Mouse (Mus musculus) neural tube, embryonic 14.5 days (tissue): Measurements from ENCODE around the gene Myh9. TPM values are rescaled to one million over a fixed set of nuclear protein-coding genes. Genes with fewer than 3 reads are reported as not detected.
A peak's percentile ranks its signal among the peaks of the same experiment; 100 is the strongest.

Experiments
- ATAC-seq: fragments of 200-750 bp; cut with Nextera tagmentation; 2 replicates; pipeline ENCODE4 v1.8.0; 2017; ENCODE audit warnings: low read depth, mild to moderate bottlenecking, moderate TSS enrichment, moderate library complexity
- H3K27ac ChIP-seq: fragments of 300-500 bp; sonication (generic); 2 replicates; pipeline ENCODE4 v1.5.1; 2014; ENCODE audit warnings: low read depth, mild to moderate bottlenecking, control low read depth, low read length, moderate library complexity, mixed read lengths
- H3K27me3 ChIP-seq: fragments of 300-500 bp; sonication (generic); 2 replicates; pipeline ENCODE4 v1.6.1; 2014; ENCODE audit warnings: low read length; ENCODE audit not compliant: control insufficient read depth, insufficient read depth
- H3K36me3 ChIP-seq: fragments of 300-500 bp; sonication (generic); 2 replicates; pipeline ENCODE4 v1.6.1; 2014; ENCODE audit warnings: low read length, mixed read lengths; ENCODE audit not compliant: control insufficient read depth, insufficient read depth
- H3K4me1 ChIP-seq: fragments of 300-500 bp; sonication (generic); 2 replicates; pipeline ENCODE4 v1.6.1; 2014; ENCODE audit warnings: low read length; ENCODE audit not compliant: control insufficient read depth, insufficient read depth
- H3K4me2 ChIP-seq: fragments of 300-500 bp; sonication (generic); 2 replicates; pipeline ENCODE4 v1.6.1; 2014; ENCODE audit warnings: mild to moderate bottlenecking, low read depth, low read length, control low read depth
- H3K4me3 ChIP-seq: fragments of 300-500 bp; sonication (generic); 2 replicates; pipeline ENCODE4 v1.5.1; 2014; ENCODE audit warnings: low read depth, low read length, control low read depth, mixed read lengths
- H3K9ac ChIP-seq: fragments of 300-500 bp; sonication (generic); replicated peaks from 2 replicates; pipeline ENCODE4 v1.6.1; 2014; ENCODE audit warnings: low read depth, mild to moderate bottlenecking, control low read depth, low read length, mixed read lengths
- H3K9me3 ChIP-seq: fragments of 300-500 bp; sonication (generic); 2 replicates; pipeline ENCODE4 v1.6.1; 2016; ENCODE audit warnings: low read length; ENCODE audit not compliant: control insufficient read depth
- WGBS: fragments of 180-500 bp; shearing (Covaris S2); extraction: QIAGEN DNeasy Blood & Tissue Kit; methylation state at CpG from one replicate; pipeline ENCODE4 v1.1.7; 2014; 5-methylcytosine and 5-hydroxymethylcytosine counted together
- polyA plus RNA-seq: library from polyadenylated mRNA; unstranded; fragments of >200 nt; fragmentation: Nextera tagmentation; extraction: Ambion mirVana; gene quantifications from 2 replicates; pipeline ENCODE4 v1.2.1, GENCODE M21; 2014

Myh9 gene
- polyA plus RNA-seq, 1 experiment from 2014 or later = 9.5 TPM

GRCm38 (mm10) chr15:77794138-77794907, 47.7 kb downstream of the Myh9 start:
- no peaks in the 10 kb centered on the region for H3K4me1 ChIP-seq
- H3K4me2 ChIP-seq = no peak overlapping the region
- no peaks in the 10 kb centered on the region for H3K9me3 ChIP-seq
- 89% methylated on average over 13 of the region's 13 CpGs for WGBS
- H3K27ac ChIP-seq = no peak overlapping the region
- no peak for ATAC-seq
- H3K9ac ChIP-seq = no peak overlapping the region
- peaks cover 18% of the 10 kb centered on the region for H3K36me3 ChIP-seq
- H3K27me3 ChIP-seq = no peaks in the 10 kb centered on the region
- H3K4me3 ChIP-seq = no peak overlapping the region

DNA sequence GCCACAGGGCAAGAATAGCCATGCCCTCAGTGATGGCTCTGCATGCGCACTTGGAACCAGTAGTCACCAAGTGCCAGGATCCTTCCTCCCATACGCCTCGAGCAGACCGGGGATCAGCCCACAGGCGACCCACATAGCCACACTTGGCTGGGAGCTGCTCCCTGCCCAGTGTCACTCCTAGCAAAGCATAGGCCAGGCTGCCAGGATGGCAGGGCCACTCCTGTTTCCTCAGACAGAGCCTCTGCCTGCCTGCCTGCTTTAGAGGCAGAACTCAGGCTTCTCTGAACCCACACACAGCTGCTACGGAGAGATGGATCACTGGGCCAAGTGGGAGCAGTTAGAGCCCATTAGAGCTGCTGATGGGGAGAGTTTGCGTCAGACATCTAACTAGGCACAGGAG, 48.4 kb downstream of the Myh9 start:
- Histone ChIP-seq H3K4me1 (no peaks in the 10 kb centered on the region), H3K9me3 (no peaks in the 10 kb centered on the region), H3K36me3 (peaks cover 21% of the 10 kb centered on the region), H3K4me3 (no peak overlapping the region), H3K4me2 (no peak overlapping the region), H3K27me3 (no peaks in the 10 kb centered on the region), H3K9ac (no peak overlapping the region), H3K27ac (peak overlapping the region; percentile 39; the same call in 1 of the 2 replicates)
- no peak for ATAC-seq
- WGBS = 84% methylated on average over 7 of the region's 7 CpGs

GRCm38 (mm10) chr15:77793094-77793493, 48.9 kb downstream of the Myh9 start:
- Histone ChIP-seq H3K27me3 (no peaks in the 10 kb centered on the region), H3K4me1 (no peaks in the 10 kb centered on the region), H3K9ac (no peak overlapping the region), H3K4me3 (no peak overlapping the region), H3K9me3 (no peaks in the 10 kb centered on the region), H3K36me3 (peaks cover 21% of the 10 kb centered on the region), H3K4me2 (no peak overlapping the region), H3K27ac (no peak overlapping the region; the same call in 1 of the 2 replicates)
- WGBS = 89% methylated on average over 4 of the region's 4 CpGs
- ATAC-seq = no peak

- H3K4me3 ChIP-seq = no peak overlapping the region
- 87% methylated on average over 9 of the region's 9 CpGs for WGBS
- ATAC-seq = no peak
- H3K9ac ChIP-seq = no peak overlapping the region
- no peaks in the 10 kb centered on the region for H3K27me3 ChIP-seq
- H3K4me1 ChIP-seq = no peaks in the 10 kb centered on the region
- H3K36me3 ChIP-seq = peaks cover 28% of the 10 kb centered on the region
- no peak overlapping the region for H3K27ac ChIP-seq
- no peak overlapping the region for H3K4me2 ChIP-seq
- H3K9me3 ChIP-seq = no peaks in the 10 kb centered on the region
Measured at GRCm38 (mm10) chr15:77792056-77792455, 49.9 kb downstream of the Myh9 start.

DNA sequence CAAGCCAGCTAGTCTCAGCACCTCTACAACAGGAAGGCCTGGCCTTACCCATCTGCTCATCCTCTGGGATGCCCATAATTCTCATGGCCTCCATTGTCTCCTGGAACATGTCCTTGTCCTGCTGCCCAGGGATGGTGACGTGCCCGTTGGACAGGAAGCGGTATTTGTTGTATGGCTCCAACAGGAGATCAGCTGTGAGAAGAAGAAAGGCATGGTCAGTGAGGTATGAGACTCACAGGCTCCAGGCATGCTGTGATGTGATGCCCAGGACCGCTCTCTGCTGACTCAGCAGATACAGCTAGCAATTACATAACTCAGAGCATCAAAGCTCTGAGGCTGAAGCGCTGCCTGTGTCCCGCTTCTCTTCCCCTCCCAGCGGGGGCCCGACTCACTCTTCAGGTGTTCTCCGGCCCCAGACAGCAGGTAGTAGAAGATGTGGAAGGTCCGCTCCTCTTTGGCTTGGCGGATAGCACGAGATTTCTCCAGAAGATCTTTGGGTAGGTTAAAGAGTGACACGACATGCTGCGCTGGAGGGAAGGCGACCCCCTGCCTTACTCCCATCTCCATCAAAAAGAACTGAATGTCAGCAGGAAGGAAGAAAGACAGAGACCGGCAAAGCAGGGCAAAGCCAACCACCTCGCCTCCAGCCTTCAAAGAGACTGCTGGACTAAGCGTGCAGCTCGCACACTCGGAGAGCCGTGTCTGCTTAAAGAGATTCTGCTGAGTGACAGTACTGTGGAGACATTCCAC, 51.1 kb downstream of the Myh9 start:
- H3K27me3 ChIP-seq = no peaks in the 10 kb centered on the region

DNA sequence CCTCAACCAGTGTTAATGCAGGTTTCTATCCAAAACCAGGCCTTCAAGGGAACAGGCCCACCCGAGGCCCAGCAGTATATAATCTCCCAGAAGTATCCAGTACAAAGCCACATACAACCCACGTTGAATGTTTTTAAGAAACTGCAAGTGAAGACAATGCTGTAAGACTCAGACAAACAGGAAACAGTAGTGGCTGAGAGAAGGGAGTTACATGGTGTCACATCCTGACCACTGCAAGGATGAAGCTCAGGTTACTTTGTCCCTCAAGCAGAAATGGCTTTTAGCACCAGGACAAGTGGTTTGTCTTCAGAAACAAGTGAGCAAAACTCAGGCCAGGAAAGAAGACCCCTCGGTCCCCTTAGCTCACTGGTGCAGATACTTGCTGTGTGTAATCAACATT, 52.8 kb downstream of the Myh9 start:
- Histone ChIP-seq H3K36me3 (peaks cover 46% of the 10 kb centered on the region), H3K9ac (no peak overlapping the region), H3K4me3 (no peak overlapping the region), H3K9me3 (no peaks in the 10 kb centered on the region), H3K4me2 (no peak overlapping the region), H3K4me1 (no peaks in the 10 kb centered on the region), H3K27me3 (no peaks in the 10 kb centered on the region), H3K27ac (no peak overlapping the region)
- no peak for ATAC-seq
- WGBS = 84% methylated on average over 3 of the region's 3 CpGs

More for the DNA sequence above, 51.1 kb downstream of the Myh9 start:
- no peak overlapping the region for H3K27ac ChIP-seq
- WGBS = 90% methylated on average over 21 of the region's 21 CpGs
- H3K4me1 ChIP-seq = no peaks in the 10 kb centered on the region
- H3K9ac ChIP-seq = no peak overlapping the region
- H3K4me2 ChIP-seq = no peak overlapping the region
- H3K36me3 ChIP-seq = peaks cover 36% of the 10 kb centered on the region
- no peak overlapping the region for H3K4me3 ChIP-seq
- ATAC-seq = no peak
- H3K9me3 ChIP-seq = no peaks in the 10 kb centered on the region

DNA sequence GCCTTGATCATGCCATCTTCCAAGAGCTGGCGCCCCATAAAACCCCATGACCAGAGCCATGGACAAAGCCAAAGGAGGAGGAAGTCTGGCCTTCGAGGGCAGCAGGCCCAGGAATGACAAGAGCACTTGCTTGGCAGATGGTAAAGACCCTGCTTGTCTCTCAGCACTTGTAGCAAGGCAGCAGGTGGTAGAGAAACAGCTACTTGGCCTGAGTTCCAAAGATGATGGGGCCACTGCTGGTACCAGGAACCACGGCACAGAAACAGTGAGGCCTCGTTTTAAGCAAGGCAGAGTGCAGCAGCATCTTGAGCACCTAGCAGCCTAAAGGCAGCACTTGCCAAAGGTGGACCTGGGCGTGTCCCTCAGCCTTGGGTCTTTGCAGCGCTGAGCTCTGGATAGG, 53.6 kb downstream of the Myh9 start:
- H3K27me3 ChIP-seq = no peaks in the 10 kb centered on the region
- H3K4me1 ChIP-seq = no peaks in the 10 kb centered on the region
- WGBS = 92% methylated on average over 6 of the region's 6 CpGs
- H3K4me3 ChIP-seq = no peak overlapping the region
- no peaks in the 10 kb centered on the region for H3K9me3 ChIP-seq
- H3K27ac ChIP-seq = no peak overlapping the region
- H3K4me2 ChIP-seq = no peak overlapping the region
- no peak overlapping the region for H3K9ac ChIP-seq
- H3K36me3 ChIP-seq = peaks cover 52% of the 10 kb centered on the region
- ATAC-seq = no peak

GRCm38 (mm10) chr15:77785807-77786206, 56.2 kb downstream of the Myh9 start:
- H3K4me3 ChIP-seq = no peak overlapping the region
- no peak overlapping the region for H3K4me2 ChIP-seq
- H3K4me1 ChIP-seq = no peaks in the 10 kb centered on the region
- 92% methylated on average over 1 of the region's 1 CpGs for WGBS
- no peaks in the 10 kb centered on the region for H3K9me3 ChIP-seq
- peaks cover 53% of the 10 kb centered on the region for H3K36me3 ChIP-seq
- H3K27ac ChIP-seq = no peak overlapping the region
- H3K27me3 ChIP-seq = no peaks in the 10 kb centered on the region
- no peak for ATAC-seq
- no peak overlapping the region for H3K9ac ChIP-seq
